Mouse (Mus musculus) heart, embryonic 15.5 days (tissue): Measurements from ENCODE around the gene Slc9a8. TPM values are rescaled to one million over a fixed set of nuclear protein-coding genes. Genes with fewer than 3 reads are reported as not detected.

Experiments used
- ATAC-seq: fragments of 200-750 bp; cut with Nextera tagmentation; replicated peaks from 2 replicates; pipeline ENCODE4 v1.8.0; 2017; ENCODE audit warnings: low read depth, moderate TSS enrichment; ENCODE audit not compliant: insufficient number of reproducible peaks, insufficient read depth, low FRiP score
- H3K27ac ChIP-seq: fragments of 300-500 bp; sonication (generic); 2 replicates; pipeline ENCODE4 v1.5.1; 2015; ENCODE audit warnings: mild to moderate bottlenecking, inconsistent platforms
- H3K27me3 ChIP-seq: fragments of 300-500 bp; sonication (generic); 2 replicates; pipeline ENCODE4 v1.6.1; 2015; ENCODE audit warnings: inconsistent platforms
- H3K36me3 ChIP-seq: fragments of 300-500 bp; sonication (generic); 2 replicates; pipeline ENCODE4 v1.6.1; 2015; ENCODE audit warnings: mild to moderate bottlenecking, inconsistent platforms
- H3K4me1 ChIP-seq: fragments of 300-500 bp; sonication (generic); replicated peaks from 2 replicates; pipeline ENCODE4 v1.6.1; 2015; ENCODE audit warnings: inconsistent platforms
- H3K4me2 ChIP-seq: fragments of 300-500 bp; sonication (generic); 2 replicates; pipeline ENCODE4 v1.6.1; 2015; ENCODE audit warnings: inconsistent platforms, mild to moderate bottlenecking, moderate library complexity
- H3K4me3 ChIP-seq: fragments of 300-500 bp; sonication (generic); 2 replicates; pipeline ENCODE4 v1.5.1; 2015; ENCODE audit warnings: mild to moderate bottlenecking, inconsistent platforms
- H3K9ac ChIP-seq: fragments of 300-500 bp; sonication (generic); 2 replicates; pipeline ENCODE4 v1.6.1; 2015; ENCODE audit warnings: mild to moderate bottlenecking, inconsistent platforms
- H3K9me3 ChIP-seq: fragments of 300-500 bp; sonication (generic); replicated peaks from 2 replicates; pipeline ENCODE4 v1.6.1; 2016; ENCODE audit warnings: inconsistent platforms
- WGBS: fragments of 180-500 bp; shearing (Covaris S2); methylation state at CpG from one replicate; pipeline ENCODE4 v1.1.7; 2015; ENCODE audit warnings: mixed read lengths; 5-methylcytosine and 5-hydroxymethylcytosine counted together
- polyA plus RNA-seq: library from polyadenylated mRNA; unstranded; fragments of >200 nt; fragmentation: Nextera tagmentation; extraction: Ambion mirVana; gene quantifications from 2 replicates; pipeline ENCODE4 v1.2.1, GENCODE M21; 2015

Slc9a8 gene
- polyA plus RNA-seq, 1 experiment from 2014 or later: 14.9 TPM

DNA sequence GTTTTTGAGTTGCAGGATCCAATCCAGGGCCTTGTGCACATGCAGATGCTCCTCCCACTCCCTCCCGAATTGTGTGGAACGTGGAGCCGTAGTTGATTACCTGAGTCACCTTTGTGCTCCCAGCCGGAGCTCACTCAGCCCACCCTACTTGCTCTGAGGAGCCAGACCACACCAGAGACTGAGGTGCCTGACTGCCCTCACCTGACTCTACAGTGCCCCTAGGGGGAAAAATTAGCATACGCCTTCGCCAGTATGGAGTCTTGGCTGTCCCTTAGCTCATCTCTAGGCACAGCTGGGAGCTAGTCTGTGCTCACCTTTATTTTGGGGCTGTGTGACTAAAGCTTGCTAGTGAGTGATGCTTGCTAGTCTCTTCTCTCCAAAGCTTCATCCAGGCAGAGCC lies 46.9 kb downstream of the Slc9a8 start:
- no peak overlapping the region for H3K27ac ChIP-seq
- peaks cover 60% of the 10 kb centered on the region for H3K36me3 ChIP-seq
- H3K9me3 ChIP-seq: no peaks in the 10 kb centered on the region
- no peak for ATAC-seq
- no peaks in the 10 kb centered on the region for H3K27me3 ChIP-seq
- H3K9ac ChIP-seq: no peak overlapping the region
- 78% methylated on average over 6 of the region's 6 CpGs for WGBS
- H3K4me1 ChIP-seq: no peaks in the 10 kb centered on the region
- no peak overlapping the region for H3K4me2 ChIP-seq
- no peak overlapping the region for H3K4me3 ChIP-seq

DNA sequence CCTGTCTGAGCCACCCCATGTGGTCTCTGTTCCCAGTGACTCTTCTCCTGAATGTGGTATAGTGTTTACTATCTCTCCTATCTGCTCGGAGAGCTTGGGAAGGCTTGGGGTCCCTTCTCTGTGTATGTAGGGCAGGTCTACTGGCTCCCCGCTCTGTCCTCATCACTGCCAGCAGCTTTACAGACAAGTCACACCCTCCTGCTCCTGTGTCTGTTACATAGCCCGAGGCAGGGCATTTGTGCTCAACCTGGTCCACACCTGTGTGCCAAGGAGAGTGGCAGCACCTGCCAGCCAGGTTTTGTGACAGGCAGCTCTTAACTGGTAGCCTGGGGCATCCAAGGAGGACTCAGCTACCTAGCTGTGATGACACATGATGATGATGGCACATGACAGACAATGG lies 49.1 kb downstream of the Slc9a8 start:
- no peak overlapping the region for H3K4me2 ChIP-seq
- no peak overlapping the region for H3K27ac ChIP-seq
- WGBS: 88% methylated on average over 3 of the region's 3 CpGs
- no peak overlapping the region for H3K9ac ChIP-seq
- H3K27me3 ChIP-seq: no peaks in the 10 kb centered on the region
- no peak overlapping the region for H3K4me3 ChIP-seq
- no peaks in the 10 kb centered on the region for H3K9me3 ChIP-seq
- H3K36me3 ChIP-seq: peaks cover 67% of the 10 kb centered on the region
- peaks cover 2% of the 10 kb centered on the region for H3K4me1 ChIP-seq
- no peak for ATAC-seq

- Histone ChIP-seq H3K4me2 (no peak overlapping the region), H3K27ac (no peak overlapping the region), H3K27me3 (no peaks in the 10 kb centered on the region), H3K9ac (no peak overlapping the region), H3K4me3 (no peak overlapping the region), H3K4me1 (peaks cover 12% of the 10 kb centered on the region), H3K9me3 (no peaks in the 10 kb centered on the region), H3K36me3 (peaks cover 57% of the 10 kb centered on the region)
- 83% methylated on average over 6 of the region's 6 CpGs for WGBS
- no peak for ATAC-seq
Observed at GRCm38 (mm10) chr2:167471585-167471984, 50.1 kb downstream of the Slc9a8 start.

- ATAC-seq: no peak
- Histone ChIP-seq H3K27ac (no peak overlapping the region), H3K9ac (no peak overlapping the region), H3K4me3 (no peak overlapping the region), H3K4me2 (no peak overlapping the region), H3K36me3 (peaks cover 48% of the 10 kb centered on the region), H3K4me1 (peaks cover 19% of the 10 kb centered on the region), H3K27me3 (no peaks in the 10 kb centered on the region), H3K9me3 (no peaks in the 10 kb centered on the region)
- 79% methylated on average over 6 of the region's 6 CpGs for WGBS
Observed at GRCm38 (mm10) chr2:167474218-167474617, 52.7 kb downstream of the Slc9a8 start.

GRCm38 (mm10) chr2:167475596-167475995 lies 54.1 kb downstream of the Slc9a8 start:
- Histone ChIP-seq H3K27ac (peak overlapping the region; percentile 70), H3K4me1 (peaks cover 19% of the 10 kb centered on the region), H3K9me3 (no peaks in the 10 kb centered on the region), H3K36me3 (peaks cover 34% of the 10 kb centered on the region), H3K4me3 (no peak overlapping the region), H3K9ac (no peak overlapping the region), H3K4me2 (no peak overlapping the region), H3K27me3 (no peaks in the 10 kb centered on the region)
- WGBS: 74% methylated on average over 5 of the region's 5 CpGs
- no peak for ATAC-seq

GRCm38 (mm10) chr2:167476200-167476688 lies 54.7 kb downstream of the Slc9a8 start:
- Histone ChIP-seq H3K36me3 (peaks cover 37% of the 10 kb centered on the region), H3K27ac (peak overlapping the region; percentile 70), H3K9me3 (no peaks in the 10 kb centered on the region), H3K4me3 (no peak overlapping the region), H3K4me2 (no peak overlapping the region), H3K4me1 (peaks cover 19% of the 10 kb centered on the region), H3K27me3 (no peaks in the 10 kb centered on the region), H3K9ac (no peak overlapping the region)
- peak; percentile 79 for ATAC-seq
- 13% methylated on average over 7 of the region's 7 CpGs for WGBS

DNA sequence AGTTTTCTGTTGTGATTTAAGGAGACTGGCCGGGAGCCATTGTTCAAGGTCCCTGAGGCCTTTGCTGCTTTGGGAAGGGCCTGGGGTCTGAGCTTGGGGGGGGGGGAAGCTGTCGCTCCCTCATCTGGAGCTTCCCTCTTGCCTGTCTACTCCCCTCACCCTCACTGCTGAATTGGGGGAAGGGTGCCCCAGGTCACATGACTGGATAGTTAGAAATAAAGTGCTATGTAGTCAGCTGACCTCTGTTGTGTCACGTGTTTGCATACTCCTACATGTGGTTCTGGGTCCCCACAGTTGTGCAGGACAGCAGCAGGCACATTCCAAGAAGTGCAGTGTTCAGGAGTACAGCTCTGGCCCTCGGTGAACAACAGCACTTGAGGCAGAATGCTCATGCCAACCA lies 55.2 kb downstream of the Slc9a8 start:
- ATAC-seq: no peak
- WGBS: 51% methylated on average over 4 of the region's 4 CpGs
- Histone ChIP-seq H3K4me3 (no peak overlapping the region), H3K9me3 (no peaks in the 10 kb centered on the region), H3K27me3 (no peaks in the 10 kb centered on the region), H3K4me2 (no peak overlapping the region), H3K27ac (peak overlapping the region; percentile 70), H3K4me1 (peaks cover 19% of the 10 kb centered on the region), H3K36me3 (peaks cover 32% of the 10 kb centered on the region), H3K9ac (no peak overlapping the region)

- WGBS: 44% methylated on average over 2 of the region's 2 CpGs
- Histone ChIP-seq H3K4me3 (no peak overlapping the region), H3K27me3 (no peaks in the 10 kb centered on the region), H3K36me3 (peaks cover 29% of the 10 kb centered on the region), H3K4me2 (no peak overlapping the region), H3K9me3 (no peaks in the 10 kb centered on the region), H3K27ac (no peak overlapping the region), H3K9ac (no peak overlapping the region), H3K4me1 (peaks cover 19% of the 10 kb centered on the region)
- no peak for ATAC-seq
Observed at GRCm38 (mm10) chr2:167478128-167478527, 56.6 kb downstream of the Slc9a8 start.

DNA sequence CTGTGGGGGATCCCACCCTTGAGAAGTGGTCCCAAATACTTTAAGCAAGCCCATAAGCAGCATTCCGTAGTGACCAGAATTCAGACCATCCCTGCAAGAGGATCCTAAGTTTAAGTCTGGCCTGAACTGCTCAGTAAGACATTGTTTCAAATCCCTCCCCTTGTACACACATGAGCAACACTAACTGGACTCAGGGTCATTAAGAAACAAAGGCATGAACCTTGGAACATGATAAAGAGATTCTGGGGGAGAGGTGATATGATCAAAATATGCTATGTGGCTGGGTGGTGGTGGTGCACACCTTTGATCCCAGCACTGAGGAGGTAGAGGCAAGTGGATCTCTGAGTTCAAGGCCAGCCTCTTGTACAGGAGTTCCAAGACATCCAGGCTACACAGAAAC lies 58.0 kb downstream of the Slc9a8 start:
- Histone ChIP-seq H3K36me3 (peaks cover 28% of the 10 kb centered on the region), H3K4me2 (no peak overlapping the region), H3K27ac (no peak overlapping the region), H3K4me1 (peaks cover 19% of the 10 kb centered on the region), H3K9ac (no peak overlapping the region), H3K27me3 (no peaks in the 10 kb centered on the region), H3K9me3 (no peaks in the 10 kb centered on the region), H3K4me3 (no peak overlapping the region)
- ATAC-seq: no peak
- 90% methylated on average over 1 of the region's 1 CpGs for WGBS

DNA sequence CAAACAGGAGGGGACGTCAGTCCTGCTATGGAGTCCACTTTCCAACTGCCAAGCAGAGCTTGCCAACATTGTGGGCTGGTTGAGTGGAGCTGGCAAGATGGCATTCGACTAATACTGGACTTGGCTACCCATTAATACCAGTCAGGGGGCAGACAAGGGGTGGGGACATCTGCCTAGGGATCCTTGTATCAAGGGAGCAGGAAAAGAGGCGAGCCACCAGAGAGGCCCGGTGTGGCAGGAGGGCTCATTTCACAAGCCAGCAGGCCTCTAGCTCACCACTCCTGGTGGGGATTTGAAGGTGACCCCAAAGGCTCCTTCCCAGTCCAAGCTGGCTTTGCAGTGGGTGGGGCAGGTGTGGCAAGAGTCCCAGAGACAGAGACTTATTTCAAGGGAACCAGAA lies 61.2 kb downstream of the Slc9a8 start:
- Histone ChIP-seq H3K4me2 (no peak overlapping the region), H3K9me3 (no peaks in the 10 kb centered on the region), H3K36me3 (peaks cover 21% of the 10 kb centered on the region), H3K4me1 (peaks cover 19% of the 10 kb centered on the region), H3K9ac (no peak overlapping the region), H3K27me3 (no peaks in the 10 kb centered on the region), H3K4me3 (no peak overlapping the region), H3K27ac (no peak overlapping the region)
- WGBS: 91% methylated on average over 4 of the region's 4 CpGs
- ATAC-seq: no peak

DNA sequence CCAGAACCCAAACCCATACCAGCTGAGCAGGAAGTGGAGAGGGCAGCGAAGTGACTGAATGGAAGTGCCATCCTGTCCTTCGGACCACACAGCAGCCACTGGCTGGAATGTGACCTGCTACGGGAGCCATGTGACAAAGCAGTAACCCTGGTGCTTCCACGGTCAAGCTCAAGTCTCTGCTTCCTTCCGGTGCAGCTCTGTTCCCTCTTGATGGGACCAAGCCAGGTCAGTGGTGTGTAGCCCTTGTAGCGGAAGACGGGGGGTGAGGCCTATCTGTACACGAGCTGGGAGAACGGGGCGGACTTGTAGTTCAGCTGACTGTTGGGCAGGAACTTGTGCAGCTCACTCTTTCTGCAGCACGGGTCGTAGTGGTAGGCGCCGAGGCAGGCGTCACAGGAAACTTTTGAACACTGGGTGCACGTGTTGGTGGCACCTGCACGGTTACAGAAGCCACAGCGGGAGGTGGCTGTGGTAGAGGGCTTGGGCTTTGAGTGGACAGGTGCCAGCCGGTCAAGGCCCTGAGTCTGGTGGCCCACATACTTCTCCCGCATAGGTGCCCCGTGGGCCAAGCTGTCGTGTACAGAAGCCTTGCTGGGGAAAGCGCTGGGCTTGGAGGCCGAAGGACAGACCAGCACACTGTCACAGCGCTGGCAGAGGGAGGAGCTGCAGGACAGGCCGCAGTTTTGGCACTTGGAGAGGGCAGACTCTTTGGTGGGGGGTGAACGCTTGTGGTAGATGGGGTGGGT lies 61.7 kb downstream of the Slc9a8 start:
- peaks cover 21% of the 10 kb centered on the region for H3K36me3 ChIP-seq
- no peak overlapping the region for H3K9ac ChIP-seq
- H3K4me2 ChIP-seq: no peak overlapping the region
- H3K27ac ChIP-seq: no peak overlapping the region
- no peak overlapping the region for H3K4me3 ChIP-seq
- peaks cover 23% of the 10 kb centered on the region for H3K4me1 ChIP-seq
- ATAC-seq: no peak
- WGBS: 90% methylated on average over 27 of the region's 27 CpGs
- H3K9me3 ChIP-seq: no peaks in the 10 kb centered on the region
- H3K27me3 ChIP-seq: no peaks in the 10 kb centered on the region

- no peak for ATAC-seq
- 92% methylated on average over 24 of the region's 24 CpGs for WGBS
- Histone ChIP-seq H3K9ac (no peak overlapping the region), H3K9me3 (no peaks in the 10 kb centered on the region), H3K4me2 (no peak overlapping the region), H3K4me3 (no peak overlapping the region), H3K4me1 (peaks cover 29% of the 10 kb centered on the region), H3K36me3 (peaks cover 21% of the 10 kb centered on the region), H3K27ac (no peak overlapping the region), H3K27me3 (no peaks in the 10 kb centered on the region)
Observed at GRCm38 (mm10) chr2:167483827-167484410, 62.4 kb downstream of the Slc9a8 start.
